Mouse (Mus musculus) kidney, postnatal 0 days (tissue): Measurements from ENCODE around the gene Sap25. TPM values are rescaled to one million over a fixed set of nuclear protein-coding genes. Genes with fewer than 3 reads are reported as not detected.
A peak's percentile ranks its signal among the peaks of the same experiment; 100 is the strongest.

Experiments used
- ATAC-seq: fragments of 200-750 bp; cut with Nextera tagmentation; replicated peaks from 2 replicates; pipeline ENCODE4 v1.8.0; 2017; ENCODE audit warnings: low read depth, moderate number of reproducible peaks, moderate TSS enrichment, moderate library complexity; ENCODE audit not compliant: low FRiP score
- DNase-seq: peaks from one replicate; pipeline ENCODE4 v3.0.0-alpha.2; 2016; ENCODE audit warnings: low spot score
- H3K27ac ChIP-seq: fragments of 300-500 bp; sonication (generic); 2 replicates; pipeline ENCODE4 v1.5.1; 2014; ENCODE audit warnings: mild to moderate bottlenecking
- H3K27me3 ChIP-seq: fragments of 300-500 bp; sonication (generic); 2 replicates; pipeline ENCODE4 v1.6.1; 2014; ENCODE audit warnings: low read length, mixed read lengths; ENCODE audit not compliant: insufficient read depth
- H3K36me3 ChIP-seq: fragments of 300-500 bp; sonication (generic); 2 replicates; pipeline ENCODE4 v1.6.1; 2014; ENCODE audit warnings: low read length, mixed read lengths; ENCODE audit not compliant: insufficient read depth
- H3K4me1 ChIP-seq: fragments of 300-500 bp; sonication (generic); replicated peaks from 2 replicates; pipeline ENCODE4 v1.6.1; 2014; ENCODE audit warnings: antibody characterized with exemption, low read length, mixed read lengths; ENCODE audit not compliant: insufficient read depth
- H3K4me2 ChIP-seq: fragments of 300-500 bp; sonication (generic); 2 replicates; pipeline ENCODE4 v1.6.1; 2014; ENCODE audit warnings: mild to moderate bottlenecking, low read length, moderate library complexity, mixed read lengths
- H3K4me3 ChIP-seq: fragments of 300-500 bp; sonication (generic); replicated peaks from 2 replicates; pipeline ENCODE4 v1.5.1; 2014; ENCODE audit warnings: low read depth, low read length
- H3K9ac ChIP-seq: fragments of 300-500 bp; sonication (generic); 2 replicates; pipeline ENCODE4 v1.6.1; 2014; ENCODE audit warnings: low read depth, low read length
- H3K9me3 ChIP-seq: fragments of 300-500 bp; sonication (generic); replicated peaks from 2 replicates; pipeline ENCODE4 v1.6.1; 2016; ENCODE audit warnings: low read length, inconsistent platforms, mixed read lengths
- CTCF ChIP-seq: IDR thresholded peaks from 2 replicates; pipeline ENCODE4 v1.5.1; 2016; ENCODE audit warnings: antibody characterized with exemption, low read depth, mild to moderate bottlenecking, moderate library complexity
- WGBS: fragments of 180-500 bp; shearing (Covaris S2); extraction: QIAGEN DNeasy Blood & Tissue Kit; methylation state at CpG from one replicate; pipeline ENCODE4 v1.1.7; 2014; 5-methylcytosine and 5-hydroxymethylcytosine counted together
- polyA plus RNA-seq: library from polyadenylated mRNA; unstranded; fragments of >200 nt; fragmentation: Nextera tagmentation; extraction: Ambion mirVana; gene quantifications from 2 replicates; pipeline ENCODE4 v1.2.1, GENCODE M21; 2015

The Sap25 gene
- polyA plus RNA-seq, 1 experiment from 2014 or later, result 5.3 TPM

DNA sequence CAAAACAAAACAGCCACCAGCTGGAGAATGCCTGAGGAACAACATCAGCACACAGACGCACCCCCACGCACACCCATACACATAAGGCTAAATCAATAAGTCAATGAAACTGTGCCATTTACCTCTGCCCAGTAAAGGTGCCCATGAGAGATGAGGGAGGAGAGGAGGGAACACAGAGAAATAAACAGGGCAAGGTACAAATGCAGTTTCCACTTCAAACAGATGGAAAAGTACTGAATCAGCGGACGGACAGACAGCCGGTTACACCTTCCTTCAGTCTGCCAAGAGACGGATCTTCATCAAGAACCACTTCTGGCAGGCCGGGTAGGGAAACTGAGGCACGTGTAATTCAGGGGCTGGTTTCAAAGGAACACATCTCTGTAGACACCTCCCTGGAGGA lies 33.7 kb downstream of the Sap25 start:
- Histone ChIP-seq H3K4me3 (no peak overlapping the region), H3K27me3 (no peaks in the 10 kb centered on the region), H3K27ac (no peak overlapping the region), H3K4me1 (peaks cover 14% of the 10 kb centered on the region; the same call in 1 of the 2 replicates), H3K4me2 (no peak overlapping the region), H3K36me3 (no peaks in the 10 kb centered on the region), H3K9ac (no peak overlapping the region), H3K9me3 (no peaks in the 10 kb centered on the region)
- no peak for TF ChIP-seq CTCF
- no peak for ATAC-seq
- WGBS, result 90% methylated on average over 8 of the region's 8 CpGs
- DNase-seq, result no peak

DNA sequence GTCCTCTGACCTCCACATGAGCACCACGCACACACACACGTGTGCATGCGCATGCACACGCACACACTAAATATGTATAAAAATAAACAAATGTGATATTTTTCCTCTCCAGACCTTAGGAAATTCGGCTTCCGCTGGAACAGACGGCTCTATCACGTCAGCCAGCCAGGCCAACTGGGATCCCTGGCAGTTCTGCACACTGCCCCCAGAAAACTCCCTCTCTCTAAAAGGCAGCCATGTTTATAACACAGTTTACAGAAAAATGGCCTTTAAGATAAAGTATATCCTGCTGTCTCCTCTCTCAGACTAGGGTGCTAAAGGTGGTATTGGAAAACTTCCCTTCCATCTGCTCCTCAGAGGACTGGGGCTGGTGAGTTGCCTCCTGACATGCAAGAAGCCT lies 36.7 kb downstream of the Sap25 start:
- H3K4me1 ChIP-seq, result no peaks in the 10 kb centered on the region
- no peaks in the 10 kb centered on the region for H3K9me3 ChIP-seq
- no peak overlapping the region for H3K4me3 ChIP-seq
- DNase-seq (no peak), ATAC-seq (no peak)
- no peak overlapping the region for H3K9ac ChIP-seq
- H3K27me3 ChIP-seq, result no peaks in the 10 kb centered on the region
- H3K27ac ChIP-seq, result no peak overlapping the region
- no peak for TF ChIP-seq CTCF
- H3K36me3 ChIP-seq, result no peaks in the 10 kb centered on the region
- no peak overlapping the region for H3K4me2 ChIP-seq
- WGBS, result 97% methylated on average over 8 of the region's 8 CpGs

DNA sequence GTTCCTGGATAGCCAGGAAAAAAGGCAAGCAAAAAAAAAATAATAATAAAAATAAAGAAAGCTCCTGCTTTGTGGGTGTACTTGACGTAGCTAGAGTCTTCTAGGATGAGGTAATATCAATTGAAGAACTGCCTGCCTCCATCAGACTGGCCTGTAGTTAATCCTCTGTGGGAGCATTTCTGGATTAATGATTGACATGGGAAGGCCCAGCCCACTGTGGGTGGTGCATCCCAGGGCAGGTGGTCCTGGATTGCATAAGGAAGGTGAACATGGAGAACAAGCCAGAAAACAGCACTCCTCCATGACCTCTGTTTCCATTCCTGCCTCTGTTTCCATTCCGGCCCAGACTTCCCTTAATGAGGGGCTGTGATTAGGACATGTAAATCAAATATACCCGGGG lies 37.6 kb downstream of the Sap25 start:
- DNase-seq (no peak), ATAC-seq (no peak)
- Histone ChIP-seq H3K36me3 (no peaks in the 10 kb centered on the region), H3K9me3 (no peaks in the 10 kb centered on the region), H3K27me3 (no peaks in the 10 kb centered on the region), H3K9ac (no peak overlapping the region), H3K27ac (no peak overlapping the region), H3K4me1 (peaks cover 3% of the 10 kb centered on the region; the same call in 1 of the 2 replicates), H3K4me2 (no peak overlapping the region), H3K4me3 (no peak overlapping the region)
- 74% methylated on average over 3 of the region's 3 CpGs for WGBS
- TF ChIP-seq CTCF, result no peak

DNA sequence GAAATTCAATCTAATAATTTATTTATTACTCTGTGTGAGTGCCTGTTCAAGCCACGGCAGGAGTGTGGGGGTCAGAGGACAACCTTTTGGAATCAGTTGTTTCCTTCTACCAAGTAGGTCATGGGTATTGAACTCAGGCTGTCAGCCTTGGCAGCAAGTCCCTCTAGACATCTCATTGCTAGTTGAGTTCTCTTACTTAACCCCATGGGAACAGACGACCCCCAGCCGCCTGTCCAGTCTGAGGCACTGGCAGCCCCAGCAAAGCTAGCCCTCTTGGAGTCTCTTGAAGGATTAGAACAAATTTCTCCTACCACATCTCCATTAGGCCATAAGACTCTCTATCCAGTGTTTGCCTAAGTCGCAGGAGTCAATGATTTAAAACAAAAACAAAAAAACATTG lies 38.6 kb downstream of the Sap25 start:
- Histone ChIP-seq H3K4me2 (no peak overlapping the region), H3K27me3 (no peaks in the 10 kb centered on the region), H3K9ac (no peak overlapping the region), H3K4me3 (no peak overlapping the region), H3K27ac (no peak overlapping the region), H3K9me3 (no peaks in the 10 kb centered on the region), H3K4me1 (peaks cover 5% of the 10 kb centered on the region; the same call in 1 of the 2 replicates), H3K36me3 (no peaks in the 10 kb centered on the region)
- DNase-seq, result no peak
- 65% methylated on average over 4 of the region's 4 CpGs for WGBS
- TF ChIP-seq CTCF, result no peak
- no peak for ATAC-seq

DNA sequence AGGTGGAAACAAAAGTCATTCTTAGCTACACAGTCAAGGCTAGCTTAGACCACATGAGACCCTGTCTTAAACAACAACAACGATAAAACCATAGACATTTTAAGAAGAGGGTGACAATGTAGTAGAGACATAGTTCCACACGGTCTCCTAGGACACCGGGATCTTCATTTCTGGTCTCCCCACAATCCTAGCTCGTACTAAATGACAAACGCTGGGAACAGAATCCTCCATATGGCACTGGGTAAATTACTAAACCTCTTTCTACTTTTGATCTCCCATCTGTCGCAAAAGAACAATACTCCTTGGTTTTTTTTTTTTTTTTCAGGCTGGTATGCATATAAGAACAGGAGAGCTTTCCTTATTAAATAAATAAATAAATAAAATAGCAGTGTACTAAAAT lies 41.4 kb downstream of the Sap25 start:
- no peak for TF ChIP-seq CTCF
- no peak overlapping the region for H3K9ac ChIP-seq
- no peak overlapping the region for H3K4me2 ChIP-seq
- H3K4me1 ChIP-seq, result peaks cover 5% of the 10 kb centered on the region; the same call in 1 of the 2 replicates
- ATAC-seq (no peak), DNase-seq (no peak)
- no peaks in the 10 kb centered on the region for H3K9me3 ChIP-seq
- H3K36me3 ChIP-seq, result no peaks in the 10 kb centered on the region
- WGBS, result 75% methylated on average over 6 of the region's 6 CpGs
- no peak overlapping the region for H3K4me3 ChIP-seq
- H3K27me3 ChIP-seq, result no peaks in the 10 kb centered on the region
- no peak overlapping the region for H3K27ac ChIP-seq

DNA sequence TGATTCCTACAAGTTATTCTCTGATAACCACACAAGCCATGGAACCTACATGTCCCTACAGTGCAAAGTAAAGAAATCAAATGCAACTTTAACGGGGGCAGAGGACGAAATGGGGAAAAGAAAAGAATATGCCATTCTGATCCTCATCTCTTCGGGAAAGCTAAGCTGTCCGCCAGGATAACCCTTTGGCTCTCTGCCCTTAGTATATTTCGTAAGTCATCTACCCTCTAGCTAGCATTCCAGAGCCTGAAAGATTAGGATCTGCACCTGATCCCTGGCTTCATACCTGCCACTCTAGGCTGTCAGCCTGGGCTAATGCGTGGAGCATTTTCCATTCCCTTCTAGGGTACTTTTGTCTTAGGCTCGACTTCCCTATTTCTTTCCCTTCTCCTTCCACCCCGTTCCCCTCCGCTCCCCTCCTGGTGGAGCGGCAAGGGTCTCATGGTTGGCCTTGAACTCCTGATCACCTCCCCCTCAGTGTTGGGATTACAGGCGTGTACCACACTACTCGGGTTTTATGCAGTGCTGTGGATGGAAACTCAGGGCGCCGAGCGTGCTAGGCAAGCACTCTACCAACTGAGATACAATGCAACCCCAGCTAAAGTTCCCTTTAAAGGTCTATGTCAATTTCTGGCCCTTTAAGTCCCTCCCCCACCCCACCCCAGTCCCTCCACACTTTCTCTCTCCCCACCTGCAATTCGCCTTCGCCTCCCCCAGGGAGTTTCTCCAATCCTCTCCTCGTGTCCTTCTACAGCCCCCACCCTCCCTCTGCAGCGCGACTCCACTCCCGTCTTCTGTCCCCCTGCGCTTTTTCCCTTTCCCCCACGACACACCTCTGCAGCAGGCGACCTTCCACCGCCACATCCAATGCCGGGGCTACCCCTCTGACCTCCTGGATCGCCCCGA lies 42.5 kb downstream of the Sap25 start:
- Histone ChIP-seq H3K27me3 (no peaks in the 10 kb centered on the region), H3K36me3 (no peaks in the 10 kb centered on the region), H3K27ac (peak overlapping the region; percentile 73), H3K9me3 (no peaks in the 10 kb centered on the region), H3K4me3 (peak overlapping the region; percentile 61), H3K9ac (peak overlapping the region; percentile 67), H3K4me2 (peak overlapping the region; percentile 93), H3K4me1 (peaks cover 5% of the 10 kb centered on the region; the same call in 1 of the 2 replicates)
- WGBS, result 9% methylated on average over 28 of the region's 28 CpGs
- ATAC-seq (no peak), DNase-seq (no peak)
- no peak for TF ChIP-seq CTCF
